Comparison of ENCODE assay signal across 22 mouse cellular contexts in the genomic region with DNA sequence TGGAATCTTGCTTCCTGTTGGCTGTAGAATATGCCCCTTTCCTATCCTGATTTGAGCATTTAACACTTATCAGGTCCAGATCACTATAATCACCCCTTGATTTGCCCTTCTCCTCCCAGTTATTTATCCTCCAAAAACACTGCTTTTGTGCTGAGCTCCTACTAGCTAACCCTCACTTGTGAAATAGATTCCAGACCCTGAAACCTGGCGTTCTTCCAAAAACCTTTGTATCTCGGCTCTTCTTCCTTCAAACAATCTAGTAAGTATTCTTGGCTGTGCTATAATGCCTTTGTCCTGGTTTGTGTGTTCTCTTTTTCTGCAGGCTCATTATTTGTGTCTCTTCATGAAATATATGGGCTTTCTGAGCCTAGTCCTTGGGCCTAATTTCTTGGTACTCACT.
A peak's percentile ranks its signal among the peaks of the same experiment; 100 is the strongest.
DNase-seq lines count a peak whose midpoint lies in the region; ATAC-seq lines count a peak whose summit lies in the region.
"Had no signal": no experiment of that assay in that cellular context is flagged by ENCODE, and none has a peak within 500 bp of the region (broad histone marks: within the 10 kb centered on the region; RNA-seq: fewer than 3 reads in every experiment).

No protein-coding gene starts in this region.

- no peak overlapping the region for H3K4me3 ChIP-seq in hindbrain, embryonic 15.5 days
- H3K4me3 ChIP-seq in hindbrain, embryonic 12.5 days: no peak overlapping the region
- H3K4me3 ChIP-seq in midbrain, embryonic 14.5 days (replicated peaks; ENCODE audit: low read depth, low read length): no peak overlapping the region
- H3K4me3 ChIP-seq in midbrain, embryonic 11.5 days (ENCODE audit: low read depth, low read length): no peak overlapping the region
- no peak overlapping the region for H3K4me3 ChIP-seq in midbrain, embryonic 15.5 days
- H3K4me3 ChIP-seq: embryonic facial prominence, embryonic 13.5 days; heart, adult 2 months; limb, embryonic 15.5 days; liver, embryonic 15.5 days; myocyte had no signal

- no peak overlapping the region for H3K4me2 ChIP-seq in hindbrain, embryonic 15.5 days
- no peak overlapping the region for H3K4me2 ChIP-seq in hindbrain, embryonic 12.5 days (replicated peaks)
- H3K4me2 ChIP-seq in midbrain, embryonic 14.5 days (ENCODE audit: low read length): no peak overlapping the region
- no peak overlapping the region for H3K4me2 ChIP-seq in midbrain, embryonic 11.5 days
- no peak overlapping the region for H3K4me2 ChIP-seq in midbrain, embryonic 15.5 days
- H3K4me2 ChIP-seq: embryonic facial prominence, embryonic 13.5 days; limb, embryonic 15.5 days; liver, embryonic 15.5 days had no signal

- no peaks in the 10 kb centered on the region for H3K36me3 ChIP-seq in hindbrain, embryonic 15.5 days
- H3K36me3 ChIP-seq in hindbrain, embryonic 12.5 days: no peaks in the 10 kb centered on the region
- H3K36me3 ChIP-seq in midbrain, embryonic 14.5 days (ENCODE audit: control insufficient read depth, insufficient read depth, low read length): no peaks in the 10 kb centered on the region
- no peaks in the 10 kb centered on the region for H3K36me3 ChIP-seq in midbrain, embryonic 11.5 days (ENCODE audit: control insufficient read depth, insufficient read depth, low read length)
- H3K36me3 ChIP-seq in midbrain, embryonic 15.5 days (replicated peaks): no peaks in the 10 kb centered on the region
- H3K36me3 ChIP-seq: embryonic facial prominence, embryonic 13.5 days; limb, embryonic 15.5 days; liver, embryonic 15.5 days had no signal

- no peaks in the 10 kb centered on the region for H3K27me3 ChIP-seq in hindbrain, embryonic 15.5 days
- H3K27me3 ChIP-seq in hindbrain, embryonic 12.5 days: no peaks in the 10 kb centered on the region
- H3K27me3 ChIP-seq in midbrain, embryonic 14.5 days (ENCODE audit: control insufficient read depth, insufficient read depth, low read length): no peaks in the 10 kb centered on the region
- no peaks in the 10 kb centered on the region for H3K27me3 ChIP-seq in midbrain, embryonic 11.5 days (ENCODE audit: control insufficient read depth, insufficient read depth, low read length)
- H3K27me3 ChIP-seq in midbrain, embryonic 15.5 days (replicated peaks): no peaks in the 10 kb centered on the region
- H3K27me3 ChIP-seq: embryonic facial prominence, embryonic 13.5 days; limb, embryonic 15.5 days; liver, embryonic 15.5 days had no signal

- H3K9me3 ChIP-seq in hindbrain, embryonic 15.5 days: no peaks in the 10 kb centered on the region
- no peaks in the 10 kb centered on the region for H3K9me3 ChIP-seq in hindbrain, embryonic 12.5 days (replicated peaks)
- no peaks in the 10 kb centered on the region for H3K9me3 ChIP-seq in midbrain, embryonic 14.5 days (ENCODE audit: control insufficient read depth, low read length)
- H3K9me3 ChIP-seq in midbrain, embryonic 11.5 days (ENCODE audit: control insufficient read depth, low read length): no peaks in the 10 kb centered on the region
- no peaks in the 10 kb centered on the region for H3K9me3 ChIP-seq in midbrain, embryonic 15.5 days
- H3K9me3 ChIP-seq: embryonic facial prominence, embryonic 13.5 days; limb, embryonic 15.5 days; liver, embryonic 15.5 days had no signal

- WGBS in hindbrain, embryonic 15.5 days: 52% methylated on average over 2 of the region's 2 CpGs
- 74% methylated on average over 2 of the region's 2 CpGs for WGBS in hindbrain, embryonic 12.5 days
- WGBS in midbrain, embryonic 14.5 days: 57% methylated on average over 2 of the region's 2 CpGs
- 81% methylated on average over 2 of the region's 2 CpGs for WGBS in midbrain, embryonic 11.5 days
- 39% methylated on average over 2 of the region's 2 CpGs for WGBS in midbrain, embryonic 15.5 days

- DNase-seq in embryo, embryonic 11 days: peak; percentile 7
- no peak for DNase-seq in embryo, embryonic 10.5 days (ENCODE audit: low spot score)
- peak; percentile 57 for DNase-seq in midbrain, embryonic 14.5 days
- DNase-seq in midbrain, embryonic 11.5 days (ENCODE audit: low spot score, missing footprints): no peak
- no peak for DNase-seq in spleen, adult 18-20 months
- DNase-seq: adrenal gland, postnatal 36 days; gastrocnemius, postnatal 25 days; heart, adult 2 months; heart, postnatal 36 days; layer of hippocampus, postnatal 36 days; right cerebral cortex, postnatal 4 days had no signal

- no peak overlapping the region for H3K9ac ChIP-seq in hindbrain, embryonic 15.5 days
- no peak overlapping the region for H3K9ac ChIP-seq in hindbrain, embryonic 12.5 days
- H3K9ac ChIP-seq in midbrain, embryonic 14.5 days (replicated peaks; ENCODE audit: low read length): no peak overlapping the region
- no peak overlapping the region for H3K9ac ChIP-seq in midbrain, embryonic 11.5 days (ENCODE audit: low read length)
- no peak overlapping the region for H3K9ac ChIP-seq in midbrain, embryonic 15.5 days
- H3K9ac ChIP-seq: embryonic facial prominence, embryonic 13.5 days; limb, embryonic 15.5 days; liver, embryonic 15.5 days had no signal

- no peak for ATAC-seq in hindbrain, embryonic 15.5 days (ENCODE audit: low FRiP score, low read depth)
- ATAC-seq in hindbrain, embryonic 12.5 days (ENCODE audit: low FRiP score): no peak
- no peak for ATAC-seq in midbrain, embryonic 14.5 days (ENCODE audit: low FRiP score, low TSS enrichment)
- ATAC-seq in midbrain, embryonic 11.5 days (ENCODE audit: low FRiP score): no peak
- ATAC-seq in midbrain, embryonic 15.5 days (replicated peaks): no peak
- ATAC-seq: CD4-positive, CD25-positive, alpha-beta regulatory T cell, adult 4 months; intestine, postnatal 0 days had no signal

- peaks cover 15% of the 10 kb centered on the region for H3K4me1 ChIP-seq in hindbrain, embryonic 15.5 days (replicated peaks)
- no peaks in the 10 kb centered on the region for H3K4me1 ChIP-seq in hindbrain, embryonic 12.5 days
- 0 out of 2 replicates have a peak, but pooled peaks cover 11% of the 10 kb centered on the region for H3K4me1 ChIP-seq in midbrain, embryonic 14.5 days (ENCODE audit: control insufficient read depth, insufficient read depth, low read length)
- no peaks in the 10 kb centered on the region for H3K4me1 ChIP-seq in midbrain, embryonic 11.5 days (ENCODE audit: control insufficient read depth, insufficient read depth, low read length)
- H3K4me1 ChIP-seq in midbrain, embryonic 15.5 days: peaks cover 21% of the 10 kb centered on the region
- H3K4me1 ChIP-seq: limb, embryonic 15.5 days; liver, embryonic 15.5 days had no signal

- 0 out of 2 replicates have a peak overlapping the region, but pooled peaks have one; percentile 2 for H3K27ac ChIP-seq in hindbrain, embryonic 15.5 days (replicated peaks)
- H3K27ac ChIP-seq in hindbrain, embryonic 12.5 days: no peak overlapping the region
- no peak overlapping the region for H3K27ac ChIP-seq in midbrain, embryonic 14.5 days (replicated peaks; ENCODE audit: low read depth, low read length)
- no peak overlapping the region for H3K27ac ChIP-seq in midbrain, embryonic 11.5 days (ENCODE audit: low read depth, low read length)
- peak overlapping the region; percentile 23; the same call in 1 of the 2 replicates for H3K27ac ChIP-seq in midbrain, embryonic 15.5 days
- H3K27ac ChIP-seq: embryonic facial prominence, embryonic 13.5 days; heart, adult 2 months; kidney, postnatal 0 days; limb, embryonic 15.5 days; liver, embryonic 15.5 days; stomach, postnatal 0 days had no signal

Comparison
In these comparisons a context has a peak if more than half of its experiments do, and no peak if none do; other contexts are left out.
1. DNase-seq: peak in embryo, embryonic 11 days (single experiment) and midbrain, embryonic 14.5 days (single experiment); none in embryo, embryonic 10.5 days (single experiment), midbrain, embryonic 11.5 days (single experiment) and spleen, adult 18-20 months (0 of 2).
2. H3K27ac ChIP-seq: peak in hindbrain, embryonic 15.5 days (single experiment) and midbrain, embryonic 15.5 days (single experiment); none in hindbrain, embryonic 12.5 days (single experiment), midbrain, embryonic 14.5 days (single experiment) and midbrain, embryonic 11.5 days (single experiment).